Mouse (Mus musculus): ENCODE data around the gene Anxa7. TPM values are rescaled to one million over a fixed set of nuclear protein-coding genes. Genes with fewer than 3 reads are reported as not detected.

Gene Anxa7
- total RNA-seq (2021) = 10 to 100 TPM; 29.1 to 36.8 TPM
- long read RNA-seq, experiment 1, transcript Anxa7-201 (13 exons, 2,851 nt) = minor isoform, 5 of 48 reads
- long read RNA-seq, experiment 1, transcript Anxa7-202 (14 exons, 2,904 nt) = major isoform, 19 of 48 reads
- long read RNA-seq, experiment 1, partial matches to known transcripts = 2 of 48 reads
- long read RNA-seq, experiment 1, other reads (novel, unspliced or antisense) = 22 of 48 reads
- long read RNA-seq, experiment 2, transcript Anxa7-201 (13 exons, 2,851 nt) = minor isoform, 11 of 65 reads
- long read RNA-seq, experiment 2, transcript Anxa7-202 (14 exons, 2,904 nt) = major isoform, 20 of 65 reads
- long read RNA-seq, experiment 2, partial matches to known transcripts = 5 of 65 reads
- long read RNA-seq, experiment 2, other reads (novel, unspliced or antisense) = 29 of 65 reads

GRCm38 (mm10) chr14:20479291-20480194, at the start of gene Anxa7:
Gene Anxa7 (minus strand): TSS chr14:20480133.
- intact Hi-C loops (cut with DNase I) = loop anchor here (5.0 kb wide), 1 partner anchor 67 kb away; no protein-coding TSS in a partner anchor

GRCm38 (mm10) chr14:20529643-20530042, 49.7 kb upstream of the Anxa7 start:
- DNase-seq = no peak
- intact Hi-C loops (cut with DNase I) = no loop called here

More at GRCm38 (mm10) chr14:20479291-20480194, at the start of gene Anxa7:
- peak; percentile 60 to 68 for DNase-seq

DNA sequence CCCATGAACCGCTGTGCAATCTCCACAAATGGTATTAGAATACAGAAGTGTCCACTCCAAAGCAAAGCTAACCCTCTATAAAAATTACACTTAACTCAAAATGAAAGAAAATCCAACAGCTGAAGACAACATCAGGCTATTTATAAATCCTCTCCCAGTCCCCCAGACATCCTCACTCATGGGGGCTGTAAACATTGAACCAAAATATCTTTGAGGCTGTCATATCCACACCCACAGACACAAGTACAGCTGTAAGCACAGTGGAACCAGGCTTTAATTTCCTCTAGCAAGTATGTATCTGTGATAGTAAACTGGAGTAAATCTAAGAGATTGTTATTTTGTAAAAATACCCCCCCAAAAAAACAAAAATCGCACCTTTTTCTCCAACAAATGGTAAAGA, 40.2 kb upstream of the Anxa7 start:
- intact Hi-C loops (cut with DNase I) = no loop called here
- no peak for DNase-seq

GRCm38 (mm10) chr14:20508424-20508823, 28.5 kb upstream of the Anxa7 start:
- intact Hi-C loops (cut with DNase I) = no loop called here
- DNase-seq = no peak

GRCm38 (mm10) chr14:20502966-20503365, 23.0 kb upstream of the Anxa7 start:
- intact Hi-C loops (cut with DNase I) = no loop called here
- DNase-seq = no peak

DNA sequence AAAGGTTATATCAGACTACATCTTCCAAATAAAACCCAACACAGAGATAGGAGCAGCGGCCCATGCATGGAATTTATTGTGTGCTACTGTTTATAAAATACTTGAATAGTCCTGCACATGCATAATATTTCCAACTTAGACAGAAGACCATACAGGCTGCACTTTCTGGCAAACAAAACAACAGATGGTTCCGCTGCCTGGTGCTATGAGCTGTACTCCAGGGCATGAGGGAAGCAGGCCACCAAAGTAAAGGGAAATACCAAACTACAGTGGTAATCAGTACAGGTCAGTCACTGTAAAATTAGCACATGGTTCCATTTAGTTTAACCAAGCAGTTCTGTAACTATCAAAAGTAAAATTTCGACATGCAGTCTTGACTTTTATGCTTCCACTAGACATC, 20.0 kb upstream of the Anxa7 start:
- intact Hi-C loops (cut with DNase I) = no loop called here
- no peak for DNase-seq

- intact Hi-C loops (cut with DNase I) = no loop called here
- DNase-seq = no peak
These were observed 16.7 kb upstream of the Anxa7 start, which contains the start of gene Mss51 for GRCm38 (mm10) chr14:20496603-20497002. Gene Mss51 (minus strand): TSS chr14:20496901.

GRCm38 (mm10) chr14:20486031-20486430, 6.1 kb upstream of the Anxa7 start:
- DNase-seq = no peak
- intact Hi-C loops (cut with DNase I) = no loop called here

DNA sequence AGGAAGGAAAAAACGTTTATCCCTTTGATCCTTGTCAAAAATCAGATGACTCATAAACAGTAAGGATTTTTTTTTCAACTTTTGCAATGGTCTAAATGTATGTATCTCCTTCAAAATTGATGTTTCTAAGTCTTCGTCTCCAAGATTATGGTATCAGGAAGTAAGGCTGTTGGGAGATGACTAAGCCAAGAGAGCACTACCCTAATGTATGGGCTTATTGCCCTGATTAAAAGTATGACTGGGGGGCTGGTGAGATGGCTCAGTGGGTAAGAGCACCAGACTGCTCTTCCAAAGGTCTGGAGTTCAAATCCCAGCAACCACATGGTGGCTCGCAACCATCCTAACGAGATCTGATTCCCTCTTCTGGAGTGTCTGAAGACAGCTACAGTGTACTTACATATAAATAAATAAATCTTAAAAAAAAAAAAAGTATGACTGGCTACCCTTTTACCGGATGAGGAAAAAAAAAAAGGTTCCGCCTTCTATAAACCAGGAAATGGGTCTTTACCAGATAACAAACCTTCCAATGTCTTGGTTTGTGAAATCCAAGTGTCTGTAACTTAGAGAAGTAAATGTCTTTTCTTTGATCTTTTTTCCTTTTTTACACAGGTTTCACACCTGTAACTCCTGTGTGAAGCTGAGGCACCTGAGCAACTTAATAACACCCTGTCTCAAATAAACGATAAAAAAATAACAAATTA, 2.3 kb upstream of the Anxa7 start:
- intact Hi-C loops (cut with DNase I) = loop anchor here (5.0 kb wide), 1 partner anchor 70 kb away; no protein-coding TSS in a partner anchor
- DNase-seq = no peak

DNA sequence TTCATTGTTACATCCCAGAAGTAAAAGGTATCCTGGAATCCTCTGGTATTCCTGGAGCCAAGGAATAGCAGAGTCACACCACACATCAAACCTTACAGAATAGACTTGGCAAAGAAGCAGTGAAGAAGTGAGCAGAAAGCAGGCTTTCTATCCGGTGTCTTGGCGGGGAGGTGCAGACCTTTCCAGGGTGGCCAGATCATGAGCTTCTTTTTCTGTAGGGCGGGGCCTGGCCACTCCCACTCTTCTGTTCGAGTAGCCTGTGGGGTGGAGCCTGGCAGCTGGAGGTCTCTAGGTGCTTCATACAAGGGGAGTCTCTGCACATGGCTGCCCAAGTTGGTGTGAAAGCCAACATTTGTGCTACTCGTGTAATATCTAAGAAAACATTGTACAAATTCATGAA, 1.3 kb upstream of the Anxa7 start:
- no peak for DNase-seq

DNA sequence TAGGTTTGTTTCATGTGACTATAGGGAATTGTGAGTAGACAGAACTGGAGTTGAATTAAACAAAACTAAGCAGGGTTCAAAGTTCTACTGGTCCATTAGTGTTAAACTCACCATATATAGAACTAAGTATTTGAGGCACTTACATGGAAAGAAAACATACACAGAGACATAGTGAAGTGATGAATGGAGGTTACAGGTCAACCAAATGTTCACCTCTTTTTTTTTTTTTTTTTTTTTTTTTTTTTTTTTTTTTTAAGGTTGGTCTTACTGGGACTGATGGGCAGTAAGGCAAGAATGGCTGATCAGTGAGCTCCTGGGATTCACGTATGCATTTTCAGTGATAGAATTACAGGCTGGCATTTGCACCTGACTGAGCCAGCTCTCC, 254 bp upstream of the Anxa7 start:
- intact Hi-C loops (cut with DNase I) = loop anchor here (5.0 kb wide), 1 partner anchor 68 kb away; no protein-coding TSS in a partner anchor
- no peak for DNase-seq

More for the DNA sequence above, 1.3 kb upstream of the Anxa7 start:
- intact Hi-C loops (cut with DNase I) = loop anchor here (5.0 kb wide), 1 partner anchor 69 kb away; no protein-coding TSS in a partner anchor

GRCm38 (mm10) chr14:20478801-20479200, 1.1 kb downstream of the Anxa7 start:
- peak; percentile 15 to 32 for DNase-seq
- intact Hi-C loops (cut with DNase I) = no loop called here

DNA sequence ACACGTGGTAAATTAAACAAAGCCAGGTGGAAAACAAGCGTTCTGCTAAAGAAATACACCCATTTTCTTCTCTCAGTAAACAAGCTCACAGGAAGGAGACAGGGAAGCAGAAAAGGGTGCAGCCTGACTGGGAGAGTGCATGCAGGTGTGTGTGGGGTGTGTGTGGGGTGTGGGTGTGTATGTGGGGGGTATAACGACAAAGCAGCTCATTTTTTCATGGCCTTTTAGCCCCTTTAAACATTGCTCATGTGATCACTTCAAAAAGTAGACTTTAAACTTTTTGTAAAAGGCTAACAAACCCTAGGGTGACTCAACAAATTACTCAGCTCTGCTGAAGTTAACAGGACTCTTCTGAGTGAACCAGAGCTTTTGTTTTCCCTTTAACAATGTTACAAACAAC, 1.5 kb downstream of the Anxa7 start:
- DNase-seq = no peak
- intact Hi-C loops (cut with DNase I) = no loop called here

DNA sequence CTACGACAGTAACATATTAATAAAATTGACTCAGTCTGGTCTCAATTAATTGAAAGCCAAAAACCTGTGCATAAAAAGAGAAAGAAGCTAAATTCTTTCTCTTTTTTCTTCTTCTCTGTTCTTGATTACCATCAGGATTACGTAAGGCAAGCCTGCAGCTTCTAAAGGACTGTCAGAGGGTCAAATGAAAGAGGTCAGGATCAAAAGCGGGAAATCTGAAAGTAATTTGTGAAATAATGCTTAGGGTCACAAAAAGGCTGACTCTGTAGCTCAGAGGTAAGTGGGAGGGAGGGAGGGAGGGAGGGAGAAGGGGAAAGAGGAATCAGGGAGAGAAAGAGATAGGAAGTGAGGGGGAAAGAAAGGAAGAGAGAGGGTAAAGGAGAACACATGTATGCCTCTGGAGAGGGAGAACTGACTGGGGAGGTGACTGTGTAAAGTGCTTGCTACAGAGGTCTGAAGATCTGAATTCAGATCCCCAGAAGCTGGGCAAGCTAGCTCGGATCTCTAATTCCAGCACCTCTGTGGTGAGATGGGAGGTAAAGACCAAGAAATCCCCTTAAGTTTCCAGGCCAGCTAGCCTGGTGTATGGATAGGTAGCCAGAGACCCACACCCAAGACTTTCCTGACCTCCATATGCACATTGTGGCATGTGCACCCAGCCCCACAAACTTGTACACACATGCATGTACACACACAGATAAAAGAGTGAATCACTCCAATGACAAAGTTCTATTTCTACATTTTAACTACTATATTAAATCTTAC, 2.5 kb downstream of the Anxa7 start:
- intact Hi-C loops (cut with DNase I) = no loop called here
- DNase-seq = no peak

- intact Hi-C loops (cut with DNase I) = no loop called here
- DNase-seq = no peak
These were observed 19.7 kb downstream of the Anxa7 start for GRCm38 (mm10) chr14:20460216-20460615.

DNA sequence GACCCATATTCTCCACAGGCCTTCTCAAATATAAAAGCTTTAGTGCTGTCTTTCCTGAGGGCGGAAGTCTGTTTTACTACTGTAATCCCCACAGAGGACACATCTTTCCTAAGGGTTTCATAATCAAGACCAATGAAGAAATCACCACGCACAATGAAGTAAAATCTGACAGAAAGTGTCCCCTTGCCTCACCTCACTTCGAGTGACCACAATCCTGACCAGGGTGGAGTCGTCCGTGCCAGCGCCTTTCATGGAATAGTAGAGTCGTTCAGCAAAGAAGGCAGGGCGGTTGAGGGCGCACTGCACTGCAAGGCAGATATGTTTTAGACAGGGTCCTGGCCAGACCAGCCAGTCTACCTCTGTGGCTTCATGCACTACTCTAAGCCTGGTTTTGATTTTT, 21.6 kb downstream of the Anxa7 start:
- DNase-seq = no peak
- intact Hi-C loops (cut with DNase I) = no loop called here

GRCm38 (mm10) chr14:20452929-20453328, 27.0 kb downstream of the Anxa7 start:
- intact Hi-C loops (cut with DNase I) = no loop called here
- DNase-seq = no peak

DNA sequence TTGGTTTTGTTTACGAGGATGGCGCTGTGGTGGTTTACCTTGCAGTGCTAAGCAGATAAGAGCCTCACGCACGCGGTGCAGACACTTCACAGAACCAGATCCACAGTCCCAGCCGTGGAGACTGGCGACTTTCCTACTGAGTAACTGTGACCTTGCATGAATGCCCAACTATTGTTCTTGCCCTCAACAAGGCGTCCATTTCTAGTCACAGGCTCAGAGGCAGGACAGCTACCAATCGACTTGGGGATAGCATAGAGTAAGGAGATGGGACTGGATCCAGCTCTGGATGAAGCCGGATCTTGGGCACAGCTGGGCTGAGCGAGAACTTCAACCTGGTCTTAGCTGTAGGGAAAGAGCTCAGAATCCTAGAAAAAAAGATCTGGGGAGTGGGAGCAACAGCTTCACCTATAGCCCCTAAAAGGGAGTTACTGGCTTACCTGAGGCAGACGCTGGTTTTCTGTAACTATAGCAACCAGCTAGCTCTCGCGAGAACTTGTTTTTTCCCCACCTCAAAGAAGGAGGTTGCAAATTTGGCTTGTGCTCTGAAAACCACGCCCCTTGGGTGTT, 28.1 kb downstream of the Anxa7 start, which contains the start of gene Cfap70:
TSS of gene Cfap70 (minus strand) at position 462 of the 567 bp plus-strand sequence.
- intact Hi-C loops (cut with DNase I) = no loop called here
- no peak for DNase-seq

DNA sequence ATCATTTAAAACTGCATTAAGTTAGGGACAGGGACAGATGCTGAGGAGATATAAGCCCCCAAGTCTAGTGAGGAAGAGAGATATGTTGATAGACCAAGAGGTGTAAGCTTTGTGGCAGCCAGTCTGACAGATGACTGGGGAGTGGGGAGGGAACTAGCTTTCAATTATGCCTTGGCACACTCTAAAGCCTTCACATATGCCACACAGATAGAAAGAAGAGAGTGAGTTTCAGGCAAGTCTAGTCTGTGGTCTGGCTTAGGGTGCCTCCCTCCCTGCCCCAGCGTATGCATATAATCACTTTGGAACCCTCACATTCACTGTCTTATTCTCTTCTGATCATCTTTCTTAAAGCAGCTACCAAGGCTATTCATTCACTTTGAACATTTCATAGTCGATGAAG, 28.6 kb downstream of the Anxa7 start:
- intact Hi-C loops (cut with DNase I) = no loop called here
- DNase-seq = no peak
